Mouse (Mus musculus): ENCODE measurements around the gene Fam49a. TPM values are rescaled to one million over a fixed set of nuclear protein-coding genes. Genes with fewer than 3 reads are reported as not detected.
A peak's percentile ranks its signal among the peaks of the same experiment; 100 is the strongest.

Fam49a gene
- polyA plus RNA-seq, 1 experiment from 2014 or later: 61.9 TPM

GRCm38 (mm10) chr12:12298451-12298850, 36.5 kb downstream of the Fam49a start:
- ATAC-seq: no peak
- H3K4me2 ChIP-seq (ENCODE audit: low read length): no peak overlapping the region
- peaks cover 2% of the 10 kb centered on the region for H3K4me1 ChIP-seq (ENCODE audit: control insufficient read depth, insufficient read depth, low read depth, low read length)
- H3K4me3 ChIP-seq (ENCODE audit: low read length): no peak overlapping the region
- 93% methylated on average over 7 of the region's 7 CpGs for WGBS
- H3K27me3 ChIP-seq (replicated peaks; ENCODE audit: control insufficient read depth, insufficient read depth, low read length): no peaks in the 10 kb centered on the region
- H3K9ac ChIP-seq (ENCODE audit: low read depth, low read length): no peak overlapping the region
- no peak overlapping the region for H3K27ac ChIP-seq (ENCODE audit: low read depth, low read length)
- H3K9me3 ChIP-seq (ENCODE audit: control insufficient read depth, low read length): no peaks in the 10 kb centered on the region
- no peaks in the 10 kb centered on the region for H3K36me3 ChIP-seq (ENCODE audit: control insufficient read depth, insufficient read depth, low read length)

- Histone ChIP-seq H3K9ac (ENCODE audit: low read depth, low read length) (no peak overlapping the region), H3K36me3 (ENCODE audit: control insufficient read depth, insufficient read depth, low read length) (no peaks in the 10 kb centered on the region), H3K27ac (ENCODE audit: low read depth, low read length) (no peak overlapping the region), H3K4me1 (ENCODE audit: control insufficient read depth, insufficient read depth, low read depth, low read length) (peaks cover 2% of the 10 kb centered on the region), H3K4me3 (ENCODE audit: low read length) (no peak overlapping the region), H3K27me3 (replicated peaks; ENCODE audit: control insufficient read depth, insufficient read depth, low read length) (no peaks in the 10 kb centered on the region), H3K9me3 (ENCODE audit: control insufficient read depth, low read length) (no peaks in the 10 kb centered on the region), H3K4me2 (ENCODE audit: low read length) (no peak overlapping the region)
- 0 out of 2 replicates have a peak, but pooled peaks have one; percentile 35 for ATAC-seq
- WGBS: 57% methylated on average over 2 of the region's 2 CpGs
These were observed 37.4 kb downstream of the Fam49a start for GRCm38 (mm10) chr12:12299303-12299702.

- 80% methylated on average over 2 of the region's 2 CpGs for WGBS
These were observed 39.2 kb downstream of the Fam49a start for GRCm38 (mm10) chr12:12301149-12301548.

GRCm38 (mm10) chr12:12301815-12302214, 39.9 kb downstream of the Fam49a start:
- no peak for ATAC-seq
- WGBS: 57% methylated on average over 4 of the region's 4 CpGs

More at GRCm38 (mm10) chr12:12301149-12301548, 39.2 kb downstream of the Fam49a start:
- Histone ChIP-seq H3K4me2 (ENCODE audit: low read length) (no peak overlapping the region), H3K9me3 (ENCODE audit: control insufficient read depth, low read length) (no peaks in the 10 kb centered on the region), H3K4me3 (ENCODE audit: low read length) (no peak overlapping the region), H3K4me1 (ENCODE audit: control insufficient read depth, insufficient read depth, low read depth, low read length) (peaks cover 2% of the 10 kb centered on the region), H3K36me3 (ENCODE audit: control insufficient read depth, insufficient read depth, low read length) (no peaks in the 10 kb centered on the region), H3K9ac (ENCODE audit: low read depth, low read length) (no peak overlapping the region), H3K27me3 (replicated peaks; ENCODE audit: control insufficient read depth, insufficient read depth, low read length) (no peaks in the 10 kb centered on the region), H3K27ac (ENCODE audit: low read depth, low read length) (no peak overlapping the region)
- no peak for ATAC-seq

GRCm38 (mm10) chr12:12306214-12306613, 44.3 kb downstream of the Fam49a start:
- no peak overlapping the region for H3K4me2 ChIP-seq (ENCODE audit: low read length)
- ATAC-seq: no peak
- no peak overlapping the region for H3K27ac ChIP-seq (ENCODE audit: low read depth, low read length)
- H3K9ac ChIP-seq (ENCODE audit: low read depth, low read length): no peak overlapping the region
- H3K36me3 ChIP-seq (ENCODE audit: control insufficient read depth, insufficient read depth, low read length): peaks cover 8% of the 10 kb centered on the region; the same call in 1 of the 2 replicates
- H3K9me3 ChIP-seq (ENCODE audit: control insufficient read depth, low read length): no peaks in the 10 kb centered on the region
- no peaks in the 10 kb centered on the region for H3K27me3 ChIP-seq (replicated peaks; ENCODE audit: control insufficient read depth, insufficient read depth, low read length)
- no peak overlapping the region for H3K4me3 ChIP-seq (ENCODE audit: low read length)
- no peaks in the 10 kb centered on the region; the same call in none of the 2 replicates for H3K4me1 ChIP-seq (ENCODE audit: control insufficient read depth, insufficient read depth, low read depth, low read length)
- 88% methylated on average over 3 of the region's 3 CpGs for WGBS

More at GRCm38 (mm10) chr12:12301815-12302214, 39.9 kb downstream of the Fam49a start:
- H3K4me2 ChIP-seq (ENCODE audit: low read length): no peak overlapping the region
- 0 out of 2 replicates have a peak, but pooled peaks cover 3% of the 10 kb centered on the region for H3K36me3 ChIP-seq (ENCODE audit: control insufficient read depth, insufficient read depth, low read length)
- H3K9ac ChIP-seq (ENCODE audit: low read depth, low read length): no peak overlapping the region
- peaks cover 2% of the 10 kb centered on the region for H3K4me1 ChIP-seq (ENCODE audit: control insufficient read depth, insufficient read depth, low read depth, low read length)
- no peak overlapping the region for H3K27ac ChIP-seq (ENCODE audit: low read depth, low read length)
- H3K4me3 ChIP-seq (ENCODE audit: low read length): no peak overlapping the region
- H3K27me3 ChIP-seq (replicated peaks; ENCODE audit: control insufficient read depth, insufficient read depth, low read length): no peaks in the 10 kb centered on the region
- H3K9me3 ChIP-seq (ENCODE audit: control insufficient read depth, low read length): no peaks in the 10 kb centered on the region

- Histone ChIP-seq H3K27ac (ENCODE audit: low read depth, low read length) (no peak overlapping the region), H3K4me3 (ENCODE audit: low read length) (no peak overlapping the region), H3K36me3 (ENCODE audit: control insufficient read depth, insufficient read depth, low read length) (peaks cover 8% of the 10 kb centered on the region; the same call in 1 of the 2 replicates), H3K9me3 (ENCODE audit: control insufficient read depth, low read length) (no peaks in the 10 kb centered on the region), H3K27me3 (replicated peaks; ENCODE audit: control insufficient read depth, insufficient read depth, low read length) (no peaks in the 10 kb centered on the region), H3K4me1 (ENCODE audit: control insufficient read depth, insufficient read depth, low read depth, low read length) (no peaks in the 10 kb centered on the region; the same call in none of the 2 replicates), H3K4me2 (ENCODE audit: low read length) (no peak overlapping the region), H3K9ac (ENCODE audit: low read depth, low read length) (no peak overlapping the region)
- WGBS: 92% methylated on average over 6 of the region's 6 CpGs
- ATAC-seq: no peak
These were observed 44.9 kb downstream of the Fam49a start for GRCm38 (mm10) chr12:12306814-12307213.

GRCm38 (mm10) chr12:12307245-12307644, 45.3 kb downstream of the Fam49a start:
- no peaks in the 10 kb centered on the region for H3K27me3 ChIP-seq (replicated peaks; ENCODE audit: control insufficient read depth, insufficient read depth, low read length)
- H3K27ac ChIP-seq (ENCODE audit: low read depth, low read length): no peak overlapping the region
- H3K4me3 ChIP-seq (ENCODE audit: low read length): no peak overlapping the region
- peaks cover 8% of the 10 kb centered on the region; the same call in 1 of the 2 replicates for H3K36me3 ChIP-seq (ENCODE audit: control insufficient read depth, insufficient read depth, low read length)
- H3K9ac ChIP-seq (ENCODE audit: low read depth, low read length): no peak overlapping the region
- H3K4me2 ChIP-seq (ENCODE audit: low read length): no peak overlapping the region
- ATAC-seq: no peak
- H3K9me3 ChIP-seq (ENCODE audit: control insufficient read depth, low read length): no peaks in the 10 kb centered on the region
- H3K4me1 ChIP-seq (ENCODE audit: control insufficient read depth, insufficient read depth, low read depth, low read length): no peaks in the 10 kb centered on the region
- 93% methylated on average over 8 of the region's 8 CpGs for WGBS

GRCm38 (mm10) chr12:12313437-12313836, 51.5 kb downstream of the Fam49a start:
- H3K4me3 ChIP-seq (ENCODE audit: low read length): no peak overlapping the region
- H3K4me1 ChIP-seq (ENCODE audit: control insufficient read depth, insufficient read depth, low read depth, low read length): peaks cover 26% of the 10 kb centered on the region
- no peak overlapping the region for H3K27ac ChIP-seq (ENCODE audit: low read depth, low read length)
- H3K9me3 ChIP-seq (ENCODE audit: control insufficient read depth, low read length): no peaks in the 10 kb centered on the region
- no peaks in the 10 kb centered on the region for H3K27me3 ChIP-seq (replicated peaks; ENCODE audit: control insufficient read depth, insufficient read depth, low read length)
- no peak for ATAC-seq
- no peaks in the 10 kb centered on the region for H3K36me3 ChIP-seq (ENCODE audit: control insufficient read depth, insufficient read depth, low read length)
- no peak overlapping the region for H3K9ac ChIP-seq (ENCODE audit: low read depth, low read length)
- H3K4me2 ChIP-seq (ENCODE audit: low read length): no peak overlapping the region

- Histone ChIP-seq H3K36me3 (ENCODE audit: control insufficient read depth, insufficient read depth, low read length) (no peaks in the 10 kb centered on the region), H3K9ac (ENCODE audit: low read depth, low read length) (no peak overlapping the region), H3K27ac (ENCODE audit: low read depth, low read length) (peak overlapping the region; percentile 56; the same call in 1 of the 2 replicates), H3K4me2 (ENCODE audit: low read length) (no peak overlapping the region), H3K27me3 (replicated peaks; ENCODE audit: control insufficient read depth, insufficient read depth, low read length) (no peaks in the 10 kb centered on the region), H3K4me3 (ENCODE audit: low read length) (no peak overlapping the region), H3K9me3 (ENCODE audit: control insufficient read depth, low read length) (no peaks in the 10 kb centered on the region), H3K4me1 (ENCODE audit: control insufficient read depth, insufficient read depth, low read depth, low read length) (peaks cover 26% of the 10 kb centered on the region)
- WGBS: 71% methylated on average over 4 of the region's 4 CpGs
- no peak for ATAC-seq
These were observed 52.0 kb downstream of the Fam49a start for GRCm38 (mm10) chr12:12313919-12314318.
